Mouse (Mus musculus) forebrain, embryonic 15.5 days (tissue): ENCODE results near the gene Olfr963. TPM values are rescaled to one million over a fixed set of nuclear protein-coding genes. Genes with fewer than 3 reads are reported as not detected.
A peak's percentile ranks its signal among the peaks of the same experiment; 100 is the strongest.

ENCODE experiments used
- ATAC-seq: fragments of 200-750 bp; cut with Nextera tagmentation; replicated peaks from 2 replicates; pipeline ENCODE4 v1.8.0; 2017; ENCODE audit warnings: mild to moderate bottlenecking, moderate TSS enrichment, moderate library complexity
- H3K27ac ChIP-seq: fragments of 300-500 bp; sonication (generic); replicated peaks from 2 replicates; pipeline ENCODE4 v1.5.1; 2015; ENCODE audit warnings: mild to moderate bottlenecking, inconsistent platforms
- H3K27me3 ChIP-seq: fragments of 300-500 bp; sonication (generic); 2 replicates; pipeline ENCODE4 v1.6.1; 2015; ENCODE audit warnings: inconsistent platforms
- H3K36me3 ChIP-seq: fragments of 300-500 bp; sonication (generic); 2 replicates; pipeline ENCODE4 v1.6.1; 2015; ENCODE audit warnings: mild to moderate bottlenecking, inconsistent platforms
- H3K4me1 ChIP-seq: fragments of 300-500 bp; sonication (generic); 2 replicates; pipeline ENCODE4 v1.6.1; 2015; ENCODE audit warnings: inconsistent platforms
- H3K4me2 ChIP-seq: fragments of 300-500 bp; sonication (generic); replicated peaks from 2 replicates; pipeline ENCODE4 v1.6.1; 2015; ENCODE audit warnings: mild to moderate bottlenecking, inconsistent platforms
- H3K4me3 ChIP-seq: fragments of 300-500 bp; sonication (generic); 2 replicates; pipeline ENCODE4 v1.5.1; 2015; ENCODE audit warnings: mild to moderate bottlenecking, inconsistent platforms
- H3K9ac ChIP-seq: fragments of 300-500 bp; sonication (generic); replicated peaks from 2 replicates; pipeline ENCODE4 v1.6.1; 2015; ENCODE audit warnings: mild to moderate bottlenecking, inconsistent platforms
- H3K9me3 ChIP-seq: fragments of 300-500 bp; sonication (generic); 2 replicates; pipeline ENCODE4 v1.6.1; 2016; ENCODE audit warnings: inconsistent platforms
- WGBS: fragments of 180-500 bp; shearing (Covaris S2); methylation state at CpG from one replicate; pipeline ENCODE4 v1.1.7; 2015; ENCODE audit warnings: mixed read lengths; 5-methylcytosine and 5-hydroxymethylcytosine counted together
- polyA plus RNA-seq: library from polyadenylated mRNA; unstranded; fragments of >200 nt; fragmentation: Nextera tagmentation; extraction: Ambion mirVana; gene quantifications from 2 replicates; pipeline ENCODE4 v1.2.1, GENCODE M21; 2015

Olfr963 gene
- polyA plus RNA-seq = not detected in 2 replicates

GRCm38 (mm10) chr9:39666905-39667304 lies at the start of gene Olfr963:
TSS of gene Olfr963 (plus strand) at chr9:39667205.
- no peaks in the 10 kb centered on the region for H3K27me3 ChIP-seq
- H3K9ac ChIP-seq = no peak within 1 kb of the TSS
- H3K36me3 ChIP-seq = no peaks in the 10 kb centered on the region
- no peak within 1 kb of the TSS for H3K27ac ChIP-seq
- no peak within 1 kb of the TSS for H3K4me2 ChIP-seq
- no peaks in the 10 kb centered on the region for H3K9me3 ChIP-seq
- no peak for ATAC-seq
- H3K4me3 ChIP-seq = no peak within 1 kb of the TSS
- 73% methylated on average over 1 of the region's 1 CpGs for WGBS
- no peaks in the 10 kb centered on the region for H3K4me1 ChIP-seq

GRCm38 (mm10) chr9:39621073-39621472 lies 45.9 kb upstream of the Olfr963 start, which contains the start of gene Olfr960:
TSS of gene Olfr960 (plus strand) at chr9:39621373.
- Histone ChIP-seq H3K4me3 (no peak within 1 kb of the TSS), H3K4me1 (no peaks in the 10 kb centered on the region), H3K4me2 (no peak within 1 kb of the TSS), H3K36me3 (no peaks in the 10 kb centered on the region), H3K27ac (no peak within 1 kb of the TSS), H3K27me3 (no peaks in the 10 kb centered on the region), H3K9ac (no peak within 1 kb of the TSS), H3K9me3 (no peaks in the 10 kb centered on the region)
- no peak for ATAC-seq
- whole genome bisulfite sequencing = 27% methylated on average over 1 of the region's 1 CpGs

GRCm38 (mm10) chr9:39623783-39624182 lies 43.2 kb upstream of the Olfr963 start:
- no peaks in the 10 kb centered on the region for H3K36me3 ChIP-seq
- H3K27ac ChIP-seq = no peak overlapping the region
- H3K4me2 ChIP-seq = no peak overlapping the region
- H3K4me3 ChIP-seq = no peak overlapping the region
- WGBS = 95% methylated on average over 3 of the region's 3 CpGs
- no peak for ATAC-seq
- no peak overlapping the region for H3K9ac ChIP-seq
- no peaks in the 10 kb centered on the region for H3K4me1 ChIP-seq
- no peaks in the 10 kb centered on the region for H3K27me3 ChIP-seq
- no peaks in the 10 kb centered on the region for H3K9me3 ChIP-seq

GRCm38 (mm10) chr9:39624711-39625110 lies 42.3 kb upstream of the Olfr963 start:
- H3K4me2 ChIP-seq = no peak overlapping the region
- no peaks in the 10 kb centered on the region for H3K27me3 ChIP-seq
- H3K9ac ChIP-seq = no peak overlapping the region
- ATAC-seq = no peak
- H3K9me3 ChIP-seq = no peaks in the 10 kb centered on the region
- H3K27ac ChIP-seq = no peak overlapping the region
- 93% methylated on average over 2 of the region's 2 CpGs for WGBS
- H3K36me3 ChIP-seq = no peaks in the 10 kb centered on the region
- H3K4me1 ChIP-seq = no peaks in the 10 kb centered on the region
- H3K4me3 ChIP-seq = no peak overlapping the region

- no peaks in the 10 kb centered on the region for H3K9me3 ChIP-seq
- WGBS = 89% methylated on average over 2 of the region's 2 CpGs
- no peaks in the 10 kb centered on the region for H3K4me1 ChIP-seq
- H3K36me3 ChIP-seq = no peaks in the 10 kb centered on the region
- H3K9ac ChIP-seq = no peak overlapping the region
- H3K4me3 ChIP-seq = no peak overlapping the region
- H3K27me3 ChIP-seq = no peaks in the 10 kb centered on the region
- H3K27ac ChIP-seq = no peak overlapping the region
- no peak for ATAC-seq
- H3K4me2 ChIP-seq = no peak overlapping the region
Measured at GRCm38 (mm10) chr9:39629069-39629468, 37.9 kb upstream of the Olfr963 start.

GRCm38 (mm10) chr9:39633913-39634594 lies 33.0 kb upstream of the Olfr963 start:
- H3K9ac ChIP-seq = no peak overlapping the region
- no peak overlapping the region for H3K4me2 ChIP-seq
- peak; percentile 60; the same call in 1 of the 2 replicates for ATAC-seq
- no peaks in the 10 kb centered on the region for H3K36me3 ChIP-seq
- H3K4me1 ChIP-seq = no peaks in the 10 kb centered on the region
- no peaks in the 10 kb centered on the region for H3K9me3 ChIP-seq
- H3K4me3 ChIP-seq = no peak overlapping the region
- no peaks in the 10 kb centered on the region for H3K27me3 ChIP-seq
- peak overlapping the region; percentile 54; the same call in 1 of the 2 replicates for H3K27ac ChIP-seq
- 43% methylated on average over 4 of the region's 4 CpGs for WGBS

- Histone ChIP-seq H3K4me3 (no peak within 1 kb of the TSS), H3K9me3 (no peaks in the 10 kb centered on the region), H3K27ac (no peak within 1 kb of the TSS), H3K27me3 (no peaks in the 10 kb centered on the region), H3K4me2 (no peak within 1 kb of the TSS), H3K4me1 (no peaks in the 10 kb centered on the region), H3K36me3 (no peaks in the 10 kb centered on the region), H3K9ac (no peak within 1 kb of the TSS)
- ATAC-seq = no peak
Measured at GRCm38 (mm10) chr9:39644785-39645184, 22.2 kb upstream of the Olfr963 start, which contains the start of gene Olfr961. TSS of gene Olfr961 (plus strand) at chr9:39645085.

GRCm38 (mm10) chr9:39647382-39647781 lies 19.6 kb upstream of the Olfr963 start:
- H3K36me3 ChIP-seq = no peaks in the 10 kb centered on the region
- WGBS = 90% methylated on average over 4 of the region's 4 CpGs
- no peak for ATAC-seq
- no peak overlapping the region for H3K4me2 ChIP-seq
- no peak overlapping the region for H3K4me3 ChIP-seq
- no peaks in the 10 kb centered on the region for H3K27me3 ChIP-seq
- H3K4me1 ChIP-seq = no peaks in the 10 kb centered on the region
- H3K9me3 ChIP-seq = no peaks in the 10 kb centered on the region
- no peak overlapping the region for H3K9ac ChIP-seq
- H3K27ac ChIP-seq = no peak overlapping the region

- Histone ChIP-seq H3K4me2 (no peak overlapping the region), H3K27me3 (no peaks in the 10 kb centered on the region), H3K9ac (no peak overlapping the region), H3K4me3 (no peak overlapping the region), H3K9me3 (no peaks in the 10 kb centered on the region), H3K36me3 (no peaks in the 10 kb centered on the region), H3K27ac (no peak overlapping the region), H3K4me1 (no peaks in the 10 kb centered on the region)
- 68% methylated on average over 6 of the region's 6 CpGs for WGBS
- ATAC-seq = no peak
Measured at GRCm38 (mm10) chr9:39654756-39655396, 12.1 kb upstream of the Olfr963 start.

- no peak overlapping the region for H3K9ac ChIP-seq
- H3K27ac ChIP-seq = no peak overlapping the region
- ATAC-seq = no peak
Measured at GRCm38 (mm10) chr9:39669723-39670122, 2.7 kb downstream of the Olfr963 start.

GRCm38 (mm10) chr9:39674820-39675219 lies 7.8 kb downstream of the Olfr963 start:
- Histone ChIP-seq H3K9me3 (no peaks in the 10 kb centered on the region), H3K36me3 (no peaks in the 10 kb centered on the region), H3K4me3 (no peak overlapping the region), H3K4me2 (no peak overlapping the region), H3K27me3 (no peaks in the 10 kb centered on the region), H3K9ac (no peak overlapping the region), H3K4me1 (no peaks in the 10 kb centered on the region), H3K27ac (no peak overlapping the region)
- ATAC-seq = no peak
- WGBS = 85% methylated on average over 2 of the region's 2 CpGs

More at GRCm38 (mm10) chr9:39669723-39670122, 2.7 kb downstream of the Olfr963 start:
- no peak overlapping the region for H3K4me2 ChIP-seq
- H3K36me3 ChIP-seq = no peaks in the 10 kb centered on the region
- H3K27me3 ChIP-seq = no peaks in the 10 kb centered on the region
- H3K4me1 ChIP-seq = no peaks in the 10 kb centered on the region
- H3K4me3 ChIP-seq = no peak overlapping the region
- H3K9me3 ChIP-seq = no peaks in the 10 kb centered on the region
- 84% methylated on average over 2 of the region's 2 CpGs for WGBS

GRCm38 (mm10) chr9:39678557-39678956 lies 11.6 kb downstream of the Olfr963 start:
- no peaks in the 10 kb centered on the region for H3K4me1 ChIP-seq
- no peaks in the 10 kb centered on the region for H3K27me3 ChIP-seq
- H3K4me3 ChIP-seq = no peak overlapping the region
- H3K36me3 ChIP-seq = no peaks in the 10 kb centered on the region
- no peak overlapping the region for H3K27ac ChIP-seq
- 96% methylated on average over 2 of the region's 2 CpGs for WGBS
- ATAC-seq = no peak
- H3K4me2 ChIP-seq = no peak overlapping the region
- no peaks in the 10 kb centered on the region for H3K9me3 ChIP-seq
- H3K9ac ChIP-seq = no peak overlapping the region
